Mouse (Mus musculus) midbrain, embryonic 13.5 days (tissue): ENCODE results near the gene Rnf126. TPM values are rescaled to one million over a fixed set of nuclear protein-coding genes. Genes with fewer than 3 reads are reported as not detected.
A peak's percentile ranks its signal among the peaks of the same experiment; 100 is the strongest.

Experiments used
- ATAC-seq: fragments of 200-750 bp; cut with Nextera tagmentation; 2 replicates; pipeline ENCODE4 v1.8.0; 2017; ENCODE audit warnings: mild to moderate bottlenecking, moderate TSS enrichment, moderate library complexity
- H3K27ac ChIP-seq: fragments of 300-500 bp; sonication (generic); 2 replicates; pipeline ENCODE4 v1.5.1; 2015; ENCODE audit warnings: inconsistent platforms, mild to moderate bottlenecking, moderate library complexity
- H3K27me3 ChIP-seq: fragments of 300-500 bp; sonication (generic); 2 replicates; pipeline ENCODE4 v1.6.1; 2015; ENCODE audit warnings: mild to moderate bottlenecking, inconsistent platforms
- H3K36me3 ChIP-seq: fragments of 300-500 bp; sonication (generic); 2 replicates; pipeline ENCODE4 v1.6.1; 2015; ENCODE audit warnings: mild to moderate bottlenecking, inconsistent platforms
- H3K4me1 ChIP-seq: fragments of 300-500 bp; sonication (generic); replicated peaks from 2 replicates; pipeline ENCODE4 v1.6.1; 2015; ENCODE audit warnings: inconsistent platforms
- H3K4me2 ChIP-seq: fragments of 300-500 bp; sonication (generic); replicated peaks from 2 replicates; pipeline ENCODE4 v1.6.1; 2015; ENCODE audit warnings: moderate library complexity, mild to moderate bottlenecking, inconsistent platforms
- H3K4me3 ChIP-seq: fragments of 300-500 bp; sonication (generic); replicated peaks from 2 replicates; pipeline ENCODE4 v1.5.1; 2015; ENCODE audit warnings: mild to moderate bottlenecking, inconsistent platforms
- H3K9ac ChIP-seq: fragments of 300-500 bp; sonication (generic); replicated peaks from 2 replicates; pipeline ENCODE4 v1.6.1; 2015; ENCODE audit warnings: mild to moderate bottlenecking, inconsistent platforms
- H3K9me3 ChIP-seq: fragments of 300-500 bp; sonication (generic); 2 replicates; pipeline ENCODE4 v1.6.1; 2016; ENCODE audit warnings: mild to moderate bottlenecking, inconsistent platforms
- WGBS: fragments of 180-500 bp; shearing (Covaris S2); methylation state at CpG from one replicate; pipeline ENCODE4 v1.1.7; 2015; 5-methylcytosine and 5-hydroxymethylcytosine counted together
- polyA plus RNA-seq: library from polyadenylated mRNA; unstranded; fragments of >200 nt; fragmentation: Nextera tagmentation; extraction: Ambion mirVana; gene quantifications from 2 replicates; pipeline ENCODE4 v1.2.1, GENCODE M21; 2015

The Rnf126 gene
- 71.5 and 82.3 TPM in 2 replicates for polyA plus RNA-seq

- Histone ChIP-seq H3K27ac (peak within 1 kb of the TSS; percentile 93), H3K4me3 (peak within 1 kb of the TSS; percentile 98), H3K27me3 (no peaks in the 10 kb centered on the region), H3K4me2 (peak within 1 kb of the TSS; percentile 97), H3K4me1 (peaks cover 44% of the 10 kb centered on the region), H3K9me3 (no peaks in the 10 kb centered on the region), H3K9ac (peak within 1 kb of the TSS; percentile 97), H3K36me3 (peaks cover 9% of the 10 kb centered on the region)
- under 1% methylated on average over 101 of the region's 101 CpGs for WGBS
- ATAC-seq: peak; percentile 85
Observed at GRCm38 (mm10) chr10:79766508-79767325, at the start of gene Rnf126. TSS of gene Rnf126 (minus strand) at chr10:79766952.

GRCm38 (mm10) chr10:79815671-79816494 lies 49.1 kb upstream of the Rnf126 start:
- WGBS: 92% methylated on average over 12 of the region's 12 CpGs
- no peaks in the 10 kb centered on the region for H3K9me3 ChIP-seq
- H3K27ac ChIP-seq: 0 out of 2 replicates have a peak overlapping the region, but pooled peaks have one; percentile 21
- no peak overlapping the region for H3K4me3 ChIP-seq
- H3K27me3 ChIP-seq: no peaks in the 10 kb centered on the region
- no peak overlapping the region for H3K9ac ChIP-seq
- peaks cover 74% of the 10 kb centered on the region for H3K36me3 ChIP-seq
- no peak for ATAC-seq
- H3K4me1 ChIP-seq: 0 out of 2 replicates have a peak, but pooled peaks cover 9% of the 10 kb centered on the region
- H3K4me2 ChIP-seq: no peak overlapping the region

- peak overlapping the region; percentile 21; the same call in 1 of the 2 replicates for H3K27ac ChIP-seq
- H3K9ac ChIP-seq: no peak overlapping the region
- H3K27me3 ChIP-seq: no peaks in the 10 kb centered on the region
- H3K9me3 ChIP-seq: no peaks in the 10 kb centered on the region
- H3K4me3 ChIP-seq: no peak overlapping the region
- no peak for ATAC-seq
- 0 out of 2 replicates have a peak, but pooled peaks cover 9% of the 10 kb centered on the region for H3K4me1 ChIP-seq
- peaks cover 70% of the 10 kb centered on the region for H3K36me3 ChIP-seq
- no peak overlapping the region for H3K4me2 ChIP-seq
- WGBS: 83% methylated on average over 5 of the region's 5 CpGs
Observed at GRCm38 (mm10) chr10:79814271-79814842, 47.6 kb upstream of the Rnf126 start.

GRCm38 (mm10) chr10:79811736-79812637 lies 45.2 kb upstream of the Rnf126 start:
- Histone ChIP-seq H3K4me1 (peaks cover 16% of the 10 kb centered on the region), H3K9ac (no peak overlapping the region), H3K36me3 (peaks cover 74% of the 10 kb centered on the region), H3K4me3 (no peak overlapping the region), H3K4me2 (no peak overlapping the region), H3K27ac (peak overlapping the region; percentile 51), H3K9me3 (no peaks in the 10 kb centered on the region), H3K27me3 (no peaks in the 10 kb centered on the region)
- peak; percentile 53 for ATAC-seq
- WGBS: 23% methylated on average over 15 of the region's 15 CpGs

GRCm38 (mm10) chr10:79808728-79809127 lies 42.0 kb upstream of the Rnf126 start:
- Histone ChIP-seq H3K9me3 (no peaks in the 10 kb centered on the region), H3K27me3 (no peaks in the 10 kb centered on the region), H3K27ac (0 out of 2 replicates have a peak overlapping the region, but pooled peaks have one; percentile 70), H3K9ac (no peak overlapping the region), H3K4me3 (no peak overlapping the region), H3K4me2 (no peak overlapping the region), H3K4me1 (peaks cover 44% of the 10 kb centered on the region), H3K36me3 (peaks cover 51% of the 10 kb centered on the region)
- WGBS: 88% methylated on average over 11 of the region's 11 CpGs
- no peak for ATAC-seq

- H3K4me1 ChIP-seq: peaks cover 53% of the 10 kb centered on the region
- H3K9ac ChIP-seq: peak overlapping the region; percentile 20; the same call in 1 of the 2 replicates
- 52% methylated on average over 11 of the region's 11 CpGs for WGBS
Observed at GRCm38 (mm10) chr10:79807826-79808225, 41.1 kb upstream of the Rnf126 start.

GRCm38 (mm10) chr10:79806972-79807371 lies 40.2 kb upstream of the Rnf126 start:
- no peak overlapping the region for H3K4me2 ChIP-seq
- peaks cover 62% of the 10 kb centered on the region for H3K4me1 ChIP-seq
- no peak overlapping the region; the same call in 1 of the 2 replicates for H3K9ac ChIP-seq
- peaks cover 46% of the 10 kb centered on the region for H3K36me3 ChIP-seq
- no peak for ATAC-seq
- H3K27me3 ChIP-seq: no peaks in the 10 kb centered on the region
- H3K4me3 ChIP-seq: no peak overlapping the region
- no peaks in the 10 kb centered on the region for H3K9me3 ChIP-seq
- WGBS: 83% methylated on average over 10 of the region's 10 CpGs
- peak overlapping the region; percentile 70; the same call in 1 of the 2 replicates for H3K27ac ChIP-seq

More at GRCm38 (mm10) chr10:79807826-79808225, 41.1 kb upstream of the Rnf126 start:
- Histone ChIP-seq H3K27me3 (no peaks in the 10 kb centered on the region), H3K27ac (peak overlapping the region; percentile 70), H3K36me3 (peaks cover 51% of the 10 kb centered on the region), H3K4me2 (no peak overlapping the region), H3K9me3 (no peaks in the 10 kb centered on the region), H3K4me3 (no peak overlapping the region)
- ATAC-seq: no peak

- 94% methylated on average over 9 of the region's 9 CpGs for WGBS
- peaks cover 40% of the 10 kb centered on the region for H3K36me3 ChIP-seq
- peaks cover 68% of the 10 kb centered on the region for H3K4me1 ChIP-seq
- H3K9me3 ChIP-seq: no peaks in the 10 kb centered on the region
- H3K4me3 ChIP-seq: no peak overlapping the region
- H3K4me2 ChIP-seq: no peak overlapping the region
- no peak overlapping the region for H3K9ac ChIP-seq
- H3K27me3 ChIP-seq: no peaks in the 10 kb centered on the region
- H3K27ac ChIP-seq: peak overlapping the region; percentile 40; the same call in 1 of the 2 replicates
- no peak for ATAC-seq
Observed at GRCm38 (mm10) chr10:79806331-79806730, 39.6 kb upstream of the Rnf126 start.

- no peaks in the 10 kb centered on the region for H3K27me3 ChIP-seq
- no peak overlapping the region for H3K9ac ChIP-seq
- 82% methylated on average over 11 of the region's 11 CpGs for WGBS
- 0 out of 2 replicates have a peak overlapping the region, but pooled peaks have one; percentile 15 for H3K27ac ChIP-seq
- no peak overlapping the region for H3K4me3 ChIP-seq
- ATAC-seq: no peak
- H3K4me2 ChIP-seq: no peak overlapping the region
- peaks cover 33% of the 10 kb centered on the region for H3K36me3 ChIP-seq
- H3K9me3 ChIP-seq: no peaks in the 10 kb centered on the region
- H3K4me1 ChIP-seq: peaks cover 73% of the 10 kb centered on the region
Observed at GRCm38 (mm10) chr10:79805636-79806035, 38.9 kb upstream of the Rnf126 start.

- Histone ChIP-seq H3K27me3 (no peaks in the 10 kb centered on the region), H3K4me1 (peaks cover 85% of the 10 kb centered on the region), H3K9ac (peak overlapping the region; percentile 64), H3K36me3 (peaks cover 18% of the 10 kb centered on the region), H3K9me3 (no peaks in the 10 kb centered on the region), H3K4me3 (peak overlapping the region; percentile 31), H3K27ac (peak overlapping the region; percentile 98), H3K4me2 (peak overlapping the region; percentile 63)
- 2% methylated on average over 29 of the region's 29 CpGs for WGBS
- peak; percentile 95 for ATAC-seq
Observed at GRCm38 (mm10) chr10:79803716-79804323, 37.1 kb upstream of the Rnf126 start.
